Mouse (Mus musculus): ENCODE data around the gene Mbd6. TPM values are rescaled to one million over a fixed set of nuclear protein-coding genes. Genes with fewer than 3 reads are reported as not detected.

The Mbd6 gene
- polyA plus RNA-seq, 1 experiment from 2014 or later, result 14.8 TPM

GRCm38 (mm10) chr10:127290307-127290929 lies 1.6 kb upstream of the Mbd6 start:
- H3K9ac ChIP-seq (replicated peaks; ENCODE audit: low read length), result peak overlapping the region; percentile 81
- peak overlapping the region; percentile 99 for H3K27ac ChIP-seq (ENCODE audit: low read length)
- ATAC-seq (ENCODE audit: low FRiP score, low TSS enrichment), result peak; percentile 92
- H3K4me3 ChIP-seq (ENCODE audit: low read length), result peak overlapping the region; percentile 59
- peak overlapping the region; percentile 97 for H3K4me2 ChIP-seq (replicated peaks; ENCODE audit: low read depth, low read length)
- H3K4me1 ChIP-seq (ENCODE audit: insufficient read depth, low read length), result peaks cover 52% of the 10 kb centered on the region
- no peaks in the 10 kb centered on the region for H3K9me3 ChIP-seq (ENCODE audit: low read length)
- H3K36me3 ChIP-seq (ENCODE audit: insufficient read depth, low read length), result peaks cover 34% of the 10 kb centered on the region
- H3K27me3 ChIP-seq (ENCODE audit: insufficient read depth, low read length), result no peaks in the 10 kb centered on the region
- under 1% methylated on average over 47 of the region's 47 CpGs for WGBS

- peaks cover 52% of the 10 kb centered on the region for H3K4me1 ChIP-seq (ENCODE audit: insufficient read depth, low read length)
- H3K9me3 ChIP-seq (ENCODE audit: low read length), result no peaks in the 10 kb centered on the region
- WGBS, result 2% methylated on average over 15 of the region's 15 CpGs
- peak overlapping the region; percentile 59 for H3K4me3 ChIP-seq (ENCODE audit: low read length)
- ATAC-seq (ENCODE audit: low FRiP score, low TSS enrichment), result peak; percentile 10; the same call in 1 of the 2 replicates
- peak overlapping the region; percentile 97 for H3K4me2 ChIP-seq (replicated peaks; ENCODE audit: low read depth, low read length)
- H3K27me3 ChIP-seq (ENCODE audit: insufficient read depth, low read length), result no peaks in the 10 kb centered on the region
- H3K9ac ChIP-seq (replicated peaks; ENCODE audit: low read length), result peak overlapping the region; percentile 72
- H3K36me3 ChIP-seq (ENCODE audit: insufficient read depth, low read length), result peaks cover 34% of the 10 kb centered on the region
- peak overlapping the region; percentile 99 for H3K27ac ChIP-seq (ENCODE audit: low read length)
Measured at GRCm38 (mm10) chr10:127289573-127290191, 864 bp upstream of the Mbd6 start.

GRCm38 (mm10) chr10:127288328-127288799 lies 454 bp downstream of the Mbd6 start:
- Histone ChIP-seq H3K4me2 (replicated peaks; ENCODE audit: low read depth, low read length) (peak overlapping the region; percentile 97), H3K9ac (replicated peaks; ENCODE audit: low read length) (peak overlapping the region; percentile 72), H3K27ac (ENCODE audit: low read length) (peak overlapping the region; percentile 99), H3K27me3 (ENCODE audit: insufficient read depth, low read length) (no peaks in the 10 kb centered on the region), H3K4me3 (ENCODE audit: low read length) (peak overlapping the region; percentile 59), H3K9me3 (ENCODE audit: low read length) (no peaks in the 10 kb centered on the region), H3K36me3 (ENCODE audit: insufficient read depth, low read length) (peaks cover 32% of the 10 kb centered on the region), H3K4me1 (ENCODE audit: insufficient read depth, low read length) (peaks cover 52% of the 10 kb centered on the region)
- under 1% methylated on average over 14 of the region's 28 CpGs for WGBS
- peak; percentile 5 for ATAC-seq (ENCODE audit: low FRiP score, low TSS enrichment)

DNA sequence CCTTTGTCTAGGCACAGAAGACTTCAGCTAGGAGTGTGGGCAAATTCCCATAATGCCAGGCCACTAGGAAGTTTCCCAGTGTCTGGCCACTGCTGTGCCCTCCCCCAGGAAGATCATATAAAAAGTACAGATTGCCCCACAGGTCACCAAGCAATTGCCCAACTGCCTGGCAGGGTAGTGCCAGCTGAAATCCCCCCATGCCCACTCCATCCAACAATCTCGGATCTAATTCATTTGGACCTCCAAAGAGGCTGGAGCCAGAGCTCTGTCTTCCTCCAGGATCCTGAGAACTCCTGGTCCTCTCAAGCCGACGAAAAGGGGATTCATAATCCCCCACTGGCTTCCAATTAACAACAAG lies 903 bp downstream of the Mbd6 start:
- H3K4me1 ChIP-seq (ENCODE audit: insufficient read depth, low read length), result peaks cover 52% of the 10 kb centered on the region
- H3K4me3 ChIP-seq (ENCODE audit: low read length), result peak overlapping the region; percentile 59
- peaks cover 35% of the 10 kb centered on the region for H3K36me3 ChIP-seq (ENCODE audit: insufficient read depth, low read length)
- ATAC-seq (ENCODE audit: low FRiP score, low TSS enrichment), result no peak
- H3K27ac ChIP-seq (ENCODE audit: low read length), result peak overlapping the region; percentile 99
- H3K4me2 ChIP-seq (replicated peaks; ENCODE audit: low read depth, low read length), result peak overlapping the region; percentile 97
- WGBS, result 0% methylated on average over 3 of the region's 3 CpGs
- peak overlapping the region; percentile 72 for H3K9ac ChIP-seq (replicated peaks; ENCODE audit: low read length)
- H3K9me3 ChIP-seq (ENCODE audit: low read length), result no peaks in the 10 kb centered on the region
- no peaks in the 10 kb centered on the region for H3K27me3 ChIP-seq (ENCODE audit: insufficient read depth, low read length)

- Histone ChIP-seq H3K4me1 (ENCODE audit: insufficient read depth, low read length) (peaks cover 47% of the 10 kb centered on the region), H3K4me2 (replicated peaks; ENCODE audit: low read depth, low read length) (peak overlapping the region; percentile 97), H3K9ac (replicated peaks; ENCODE audit: low read length) (peak overlapping the region; percentile 72), H3K27me3 (ENCODE audit: insufficient read depth, low read length) (no peaks in the 10 kb centered on the region), H3K27ac (ENCODE audit: low read length) (peak overlapping the region; percentile 99), H3K36me3 (ENCODE audit: insufficient read depth, low read length) (peaks cover 40% of the 10 kb centered on the region), H3K9me3 (ENCODE audit: low read length) (no peaks in the 10 kb centered on the region), H3K4me3 (ENCODE audit: low read length) (peak overlapping the region; percentile 59)
- ATAC-seq (ENCODE audit: low FRiP score, low TSS enrichment), result no peak
- WGBS, result 65% methylated on average over 15 of the region's 15 CpGs
Measured at GRCm38 (mm10) chr10:127287271-127287935, 1.4 kb downstream of the Mbd6 start.

GRCm38 (mm10) chr10:127286730-127287129 lies 2.1 kb downstream of the Mbd6 start:
- no peaks in the 10 kb centered on the region for H3K9me3 ChIP-seq (ENCODE audit: low read length)
- H3K4me2 ChIP-seq (replicated peaks; ENCODE audit: low read depth, low read length), result peak overlapping the region; percentile 97; the same call in 1 of the 2 replicates

DNA sequence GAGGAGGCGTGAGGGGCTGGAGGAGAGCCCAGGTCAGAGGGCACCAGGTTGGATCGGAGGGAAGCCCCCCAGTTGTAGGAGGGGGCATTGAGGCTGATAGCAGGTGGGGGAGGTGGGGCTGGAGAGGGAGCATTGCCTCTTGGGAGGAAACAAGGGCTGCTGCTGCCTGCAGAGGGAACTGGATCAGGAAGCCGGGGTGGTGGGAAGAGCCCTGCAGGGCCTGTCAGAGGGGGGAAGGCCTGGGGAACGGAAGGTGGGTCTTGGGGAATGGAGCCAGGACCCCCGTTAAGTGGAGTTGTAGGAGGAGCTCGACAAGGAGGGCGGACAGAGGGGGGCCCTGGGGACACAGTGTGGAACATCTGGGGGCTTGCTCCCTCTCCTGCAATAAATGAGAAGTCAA lies 2.6 kb downstream of the Mbd6 start:
- Histone ChIP-seq H3K9ac (replicated peaks; ENCODE audit: low read length) (no peak overlapping the region), H3K4me3 (ENCODE audit: low read length) (no peak overlapping the region), H3K4me2 (replicated peaks; ENCODE audit: low read depth, low read length) (peak overlapping the region; percentile 97; the same call in 1 of the 2 replicates), H3K36me3 (ENCODE audit: insufficient read depth, low read length) (peaks cover 50% of the 10 kb centered on the region), H3K9me3 (ENCODE audit: low read length) (no peaks in the 10 kb centered on the region), H3K27me3 (ENCODE audit: insufficient read depth, low read length) (no peaks in the 10 kb centered on the region), H3K4me1 (ENCODE audit: insufficient read depth, low read length) (peaks cover 36% of the 10 kb centered on the region), H3K27ac (ENCODE audit: low read length) (no peak overlapping the region)
- 73% methylated on average over 7 of the region's 7 CpGs for WGBS
- no peak for ATAC-seq (ENCODE audit: low FRiP score, low TSS enrichment)

More at GRCm38 (mm10) chr10:127286730-127287129, 2.1 kb downstream of the Mbd6 start:
- no peaks in the 10 kb centered on the region for H3K27me3 ChIP-seq (ENCODE audit: insufficient read depth, low read length)
- H3K9ac ChIP-seq (replicated peaks; ENCODE audit: low read length), result peak overlapping the region; percentile 72; the same call in 1 of the 2 replicates
- H3K4me1 ChIP-seq (ENCODE audit: insufficient read depth, low read length), result peaks cover 41% of the 10 kb centered on the region
- peaks cover 47% of the 10 kb centered on the region for H3K36me3 ChIP-seq (ENCODE audit: insufficient read depth, low read length)
- H3K4me3 ChIP-seq (ENCODE audit: low read length), result peak overlapping the region; percentile 59; the same call in 1 of the 2 replicates
- H3K27ac ChIP-seq (ENCODE audit: low read length), result no peak overlapping the region
- WGBS, result 64% methylated on average over 7 of the region's 7 CpGs
- ATAC-seq (ENCODE audit: low FRiP score, low TSS enrichment), result no peak

DNA sequence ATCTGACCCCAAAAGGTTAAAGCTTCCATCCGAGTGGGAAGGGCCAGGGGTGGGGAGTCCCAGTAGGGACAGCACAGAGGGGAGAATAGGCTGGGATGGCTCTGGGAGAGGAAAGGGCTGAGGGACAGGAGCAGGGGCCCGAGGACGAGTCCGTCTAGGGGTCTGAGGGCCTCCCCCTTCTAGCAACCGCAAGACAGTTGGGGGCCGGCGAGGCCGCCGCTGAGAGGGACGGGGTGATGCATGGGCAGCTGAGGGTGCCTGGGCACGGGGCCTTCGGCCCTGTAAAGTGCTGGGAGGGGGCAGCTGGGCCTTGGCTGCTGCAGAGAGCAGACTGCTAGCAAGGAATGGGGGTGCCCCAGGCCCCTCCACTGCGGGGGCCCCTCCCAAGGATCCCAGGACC lies 3.2 kb downstream of the Mbd6 start:
- H3K4me2 ChIP-seq (replicated peaks; ENCODE audit: low read depth, low read length), result no peak overlapping the region
- H3K36me3 ChIP-seq (ENCODE audit: insufficient read depth, low read length), result peaks cover 55% of the 10 kb centered on the region
- H3K4me1 ChIP-seq (ENCODE audit: insufficient read depth, low read length), result peaks cover 36% of the 10 kb centered on the region
- H3K27ac ChIP-seq (ENCODE audit: low read length), result no peak overlapping the region
- H3K27me3 ChIP-seq (ENCODE audit: insufficient read depth, low read length), result no peaks in the 10 kb centered on the region
- no peaks in the 10 kb centered on the region for H3K9me3 ChIP-seq (ENCODE audit: low read length)
- no peak overlapping the region for H3K4me3 ChIP-seq (ENCODE audit: low read length)
- WGBS, result 77% methylated on average over 13 of the region's 13 CpGs
- no peak for ATAC-seq (ENCODE audit: low FRiP score, low TSS enrichment)
- H3K9ac ChIP-seq (replicated peaks; ENCODE audit: low read length), result peak overlapping the region; percentile 14; the same call in 1 of the 2 replicates

- peak overlapping the region; percentile 14; the same call in 1 of the 2 replicates for H3K9ac ChIP-seq (replicated peaks; ENCODE audit: low read length)
- no peak overlapping the region for H3K4me2 ChIP-seq (replicated peaks; ENCODE audit: low read depth, low read length)
- H3K27ac ChIP-seq (ENCODE audit: low read length), result no peak overlapping the region
- no peaks in the 10 kb centered on the region for H3K27me3 ChIP-seq (ENCODE audit: insufficient read depth, low read length)
- no peaks in the 10 kb centered on the region for H3K9me3 ChIP-seq (ENCODE audit: low read length)
- no peak for ATAC-seq (ENCODE audit: low FRiP score, low TSS enrichment)
- 75% methylated on average over 11 of the region's 11 CpGs for WGBS
- peaks cover 35% of the 10 kb centered on the region for H3K4me1 ChIP-seq (ENCODE audit: insufficient read depth, low read length)
- peaks cover 61% of the 10 kb centered on the region for H3K36me3 ChIP-seq (ENCODE audit: insufficient read depth, low read length)
- no peak overlapping the region for H3K4me3 ChIP-seq (ENCODE audit: low read length)
Measured at GRCm38 (mm10) chr10:127284724-127285500, 3.9 kb downstream of the Mbd6 start.
